Mouse (Mus musculus): ENCODE results near the gene Bcap29.

DNA sequence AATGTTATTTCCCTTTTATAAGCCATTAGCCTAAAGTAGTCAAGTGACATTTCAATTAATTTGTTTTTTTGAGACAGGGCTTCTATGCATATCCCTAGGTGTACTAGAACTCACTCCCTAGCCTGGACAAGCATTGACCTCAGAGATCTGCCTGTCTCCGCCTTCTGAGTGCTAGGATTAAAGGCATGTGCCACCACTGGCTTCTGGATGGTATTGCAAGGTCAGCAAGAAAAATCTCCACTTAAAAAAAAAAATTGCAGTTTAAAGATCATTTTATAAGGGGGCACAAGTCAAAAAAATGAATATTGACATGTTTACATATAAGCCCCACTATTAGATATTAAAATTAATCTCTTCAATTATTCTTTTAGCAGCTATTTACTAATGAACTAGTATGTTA, 9.4 kb downstream of the Bcap29 start:
- no peak for TF ChIP-seq GATA1 (IDR thresholded peaks at IDR 0.05; ENCODE audit: borderline replicate concordance, low read length)
- TF ChIP-seq FLI1 (IDR thresholded peaks at IDR 0.05; ENCODE audit: low read length) = no peak
